Mouse (Mus musculus): Measurements from ENCODE around the gene Mrm3.

Mrm3 gene

DNA sequence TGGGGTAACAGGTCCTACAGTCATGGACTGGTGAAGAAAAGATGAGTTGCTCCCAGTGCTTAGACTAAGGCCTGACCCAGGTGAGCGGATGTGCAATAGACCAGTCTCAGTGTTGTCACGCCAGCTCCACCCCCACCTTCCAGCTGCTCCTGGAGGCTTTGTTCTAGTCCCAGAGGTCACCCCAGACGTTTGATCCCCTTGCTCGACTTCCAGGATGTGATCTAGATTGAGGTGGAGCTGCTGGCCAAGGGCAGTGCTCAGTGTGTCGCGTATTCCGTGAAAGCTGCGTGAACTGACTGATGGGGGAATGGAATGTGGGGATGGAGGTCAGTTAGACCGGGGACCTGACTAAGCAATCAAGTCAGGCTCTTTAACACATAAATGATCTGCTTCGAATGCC is 43.8 kb downstream of the Mrm3 start:
- DNase-seq (ENCODE audit: extremely low spot score, low spot score): no peak

DNA sequence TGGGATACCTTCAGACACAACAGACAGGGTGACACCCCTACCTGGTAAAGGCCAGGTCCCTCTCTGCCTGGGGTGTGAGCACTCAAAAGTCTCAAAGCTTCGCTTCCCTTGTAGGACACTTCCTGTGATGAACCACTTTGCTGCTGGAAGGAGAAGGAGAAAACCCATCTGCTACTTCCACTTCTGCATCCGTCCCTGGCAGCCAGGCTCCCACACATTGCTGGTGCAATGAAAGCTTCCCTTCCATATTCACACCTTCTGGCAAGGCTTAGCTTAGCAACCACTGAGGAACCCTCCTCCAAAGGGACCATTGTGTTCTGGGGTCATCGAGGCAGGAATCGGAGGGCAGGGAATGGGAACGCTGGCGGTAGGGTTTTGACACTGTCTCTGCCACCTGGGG is 45.1 kb downstream of the Mrm3 start:
- DNase-seq (ENCODE audit: extremely low spot score, low spot score): no peak

DNA sequence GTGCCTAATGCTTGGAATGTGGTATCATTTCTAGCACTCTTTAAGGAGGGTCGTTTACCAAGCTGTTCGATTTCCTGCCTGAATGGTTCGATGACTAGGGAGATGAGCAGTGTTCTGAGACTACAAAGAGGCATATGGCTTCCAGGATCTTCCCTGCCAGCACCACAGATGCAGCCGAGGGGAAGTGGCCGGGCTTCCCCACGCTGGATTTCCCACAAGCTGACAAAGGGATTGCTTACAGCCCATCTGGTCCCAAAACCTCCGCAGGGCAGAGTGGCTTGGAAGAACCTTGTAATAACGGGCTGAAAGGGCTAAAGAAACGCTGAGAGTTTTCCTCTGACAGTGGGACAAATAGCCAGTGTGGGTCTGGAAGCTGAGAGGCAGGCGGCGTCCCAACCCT is 46.9 kb downstream of the Mrm3 start:
- peak; percentile 61 for DNase-seq (ENCODE audit: extremely low spot score, low spot score)

DNA sequence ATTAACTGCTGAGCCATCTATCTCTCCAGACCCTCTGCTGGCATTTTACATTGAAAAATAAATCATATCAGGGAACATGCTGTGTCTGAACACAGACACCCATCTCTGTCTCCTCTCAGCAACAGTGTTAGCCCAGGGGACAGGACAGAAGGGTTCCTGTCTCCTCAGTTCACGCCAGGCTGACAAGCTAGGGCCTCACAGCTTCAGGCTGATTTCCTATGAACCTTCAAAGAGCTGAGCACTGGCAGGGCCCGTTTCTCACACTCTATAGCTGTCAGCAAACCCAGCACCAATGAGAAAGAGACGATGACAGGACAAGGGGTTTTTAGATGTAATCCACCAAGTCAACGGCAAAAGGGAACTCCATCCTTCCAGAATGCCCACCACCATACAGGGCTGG is 48.4 kb downstream of the Mrm3 start:
- no peak for DNase-seq (ENCODE audit: extremely low spot score, low spot score)

DNA sequence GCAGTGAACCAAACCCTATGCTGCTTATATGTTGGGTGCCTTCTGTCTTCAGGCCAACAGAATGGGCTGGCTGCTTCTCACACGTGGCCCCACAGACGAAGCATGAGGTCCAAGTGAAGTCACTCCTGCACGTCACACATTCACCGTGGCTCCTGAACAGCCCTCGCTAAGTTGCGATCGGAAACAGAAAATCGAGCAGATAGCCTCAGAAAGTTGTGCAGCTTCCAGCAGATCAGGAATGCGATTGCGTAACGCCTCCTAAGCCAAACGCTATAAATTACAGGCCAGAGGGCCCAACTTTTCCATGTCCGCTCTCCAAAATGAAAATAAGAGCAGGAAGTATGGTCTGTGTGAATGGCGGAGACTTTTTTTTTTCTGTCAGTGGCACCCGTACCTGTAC is 48.9 kb downstream of the Mrm3 start:
- no peak for DNase-seq (ENCODE audit: extremely low spot score, low spot score)

DNA sequence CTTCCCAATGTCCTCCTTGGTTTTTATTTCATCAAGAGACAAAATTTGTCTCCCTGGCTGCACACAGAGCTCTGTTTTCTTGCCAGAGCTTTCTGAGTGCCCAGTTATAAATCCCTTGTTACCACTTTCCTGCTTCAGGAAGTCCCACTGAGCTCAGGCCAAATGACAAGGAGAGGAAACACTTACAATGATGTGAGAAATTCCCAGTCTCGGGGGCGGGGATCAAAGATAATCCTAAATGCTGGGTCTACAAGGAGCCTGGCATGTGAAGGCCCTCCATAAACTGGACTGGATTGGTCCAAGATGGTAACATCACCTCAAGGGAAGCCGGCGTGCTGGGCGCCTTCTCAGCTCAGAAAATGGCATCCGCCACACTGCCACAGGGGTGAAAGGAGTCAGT is 49.3 kb downstream of the Mrm3 start:
- no peak for DNase-seq (ENCODE audit: extremely low spot score, low spot score)

DNA sequence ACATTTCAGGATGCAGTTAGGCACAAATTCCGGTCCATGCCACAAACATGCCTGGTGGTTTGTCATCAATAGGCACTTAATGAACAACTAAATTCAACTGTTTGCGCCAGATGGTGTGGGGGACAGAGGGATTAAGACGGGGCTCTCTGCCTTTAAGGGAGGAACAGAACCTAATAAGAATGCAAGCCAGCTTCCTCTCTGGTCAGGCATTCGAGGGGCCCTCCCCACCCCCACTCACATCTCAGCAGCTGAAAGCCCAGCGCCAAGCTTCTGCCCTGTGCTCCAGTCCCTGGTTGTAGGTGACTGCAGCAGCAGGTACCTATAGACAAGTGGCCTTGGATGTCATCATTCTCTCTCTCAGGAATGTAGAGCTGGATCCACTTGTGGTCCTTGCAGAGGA is 50.6 kb downstream of the Mrm3 start:
- no peak for DNase-seq (ENCODE audit: extremely low spot score, low spot score)

DNA sequence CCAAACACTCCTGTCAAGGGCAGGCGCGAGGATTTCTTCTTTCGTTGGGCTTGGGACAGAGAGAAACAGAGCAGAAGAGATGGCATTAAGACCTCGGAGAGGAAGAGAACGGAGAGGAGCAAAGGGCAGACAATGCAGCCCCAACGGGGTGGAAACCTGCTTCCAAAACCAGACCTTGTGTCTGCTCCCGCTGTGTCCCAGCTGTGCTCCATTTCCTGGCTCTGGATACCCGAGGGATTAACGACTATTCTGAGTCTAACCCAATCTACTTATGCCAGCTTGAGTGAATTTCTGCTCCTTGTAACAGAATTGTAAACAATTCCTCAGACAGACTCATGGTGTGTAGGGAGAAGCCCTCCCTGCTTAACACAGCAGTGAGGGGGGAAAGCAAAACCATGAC is 51.3 kb downstream of the Mrm3 start:
- no peak for DNase-seq (ENCODE audit: extremely low spot score, low spot score)

DNA sequence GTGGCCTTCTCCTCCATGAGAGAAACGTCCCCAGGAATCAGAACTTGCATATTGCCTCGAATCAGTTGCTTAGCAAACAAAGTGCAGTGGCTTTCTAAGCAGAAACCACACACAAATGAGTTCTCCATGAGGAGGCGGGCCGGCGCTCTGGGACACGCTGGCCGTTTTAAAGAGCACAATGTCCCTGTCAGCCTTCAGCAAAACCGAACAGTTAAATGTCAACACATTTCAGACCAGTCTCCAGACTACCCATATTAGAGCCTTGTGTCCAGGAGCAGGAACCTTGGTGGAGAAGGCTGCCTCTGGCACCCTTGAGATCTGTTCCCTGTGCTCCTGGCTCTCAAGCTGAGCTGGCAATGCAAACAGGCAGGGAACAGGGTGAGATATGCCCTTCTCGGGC is 53.7 kb downstream of the Mrm3 start:
- no peak for DNase-seq (ENCODE audit: extremely low spot score, low spot score)

DNA sequence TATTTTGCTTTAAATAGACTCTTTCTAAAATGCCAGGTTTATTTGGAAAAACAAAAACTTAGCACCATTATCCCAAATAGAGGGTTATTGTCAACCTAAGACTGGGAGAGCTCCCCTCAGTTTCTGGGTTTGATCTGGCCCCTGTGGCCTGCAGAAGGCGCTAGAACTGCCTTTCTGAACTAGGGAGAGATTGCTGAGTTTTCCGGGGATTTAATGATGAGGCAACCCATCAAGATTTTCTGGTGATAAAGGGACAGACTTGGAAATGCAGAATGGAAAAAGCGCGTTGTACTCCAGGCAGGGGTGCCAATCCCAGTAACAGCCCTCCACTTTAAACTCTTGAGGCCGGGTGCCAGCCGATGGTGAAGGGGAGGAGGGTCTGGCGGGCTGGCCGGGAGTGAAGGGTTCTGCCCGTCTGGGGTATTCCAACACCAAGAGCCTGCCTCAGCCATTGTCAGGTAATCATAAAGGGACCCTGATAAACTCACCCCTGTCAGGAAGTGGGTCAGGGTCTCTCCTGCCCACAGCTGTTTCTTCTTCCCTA is 55.0 kb downstream of the Mrm3 start:
- DNase-seq (ENCODE audit: extremely low spot score, low spot score): no peak

Measured in neural tube, embryonic 10.5 days (tissue).